Mouse (Mus musculus) lung, embryonic 15.5 days (tissue): ENCODE measurements around the gene Lrrc4c. TPM values are rescaled to one million over a fixed set of nuclear protein-coding genes. Genes with fewer than 3 reads are reported as not detected.

Source experiments
- ATAC-seq: fragments of 200-750 bp; cut with Nextera tagmentation; 2 replicates; pipeline ENCODE4 v1.8.0; 2017; ENCODE audit warnings: moderate number of reproducible peaks, borderline replicate concordance; ENCODE audit not compliant: low FRiP score, low TSS enrichment; ENCODE audit errors: extremely low read depth
- H3K27ac ChIP-seq: fragments of 300-500 bp; sonication (generic); 2 replicates; pipeline ENCODE4 v1.5.1; 2015; ENCODE audit warnings: moderate library complexity, mild to moderate bottlenecking, inconsistent platforms
- H3K27me3 ChIP-seq: fragments of 300-500 bp; sonication (generic); 2 replicates; pipeline ENCODE4 v1.6.1; 2015; ENCODE audit warnings: inconsistent platforms
- H3K36me3 ChIP-seq: fragments of 300-500 bp; sonication (generic); 2 replicates; pipeline ENCODE4 v1.6.1; 2015; ENCODE audit warnings: inconsistent platforms
- H3K4me1 ChIP-seq: fragments of 300-500 bp; sonication (generic); 2 replicates; pipeline ENCODE4 v1.6.1; 2015; ENCODE audit warnings: inconsistent platforms
- H3K4me2 ChIP-seq: fragments of 300-500 bp; sonication (generic); 2 replicates; pipeline ENCODE4 v1.6.1; 2015; ENCODE audit warnings: inconsistent platforms, mild to moderate bottlenecking, moderate library complexity
- H3K4me3 ChIP-seq: fragments of 300-500 bp; sonication (generic); 2 replicates; pipeline ENCODE4 v1.5.1; 2015; ENCODE audit warnings: mild to moderate bottlenecking, inconsistent platforms
- H3K9ac ChIP-seq: fragments of 300-500 bp; sonication (generic); 2 replicates; pipeline ENCODE4 v1.6.1; 2015; ENCODE audit warnings: inconsistent platforms
- H3K9me3 ChIP-seq: fragments of 300-500 bp; sonication (generic); 2 replicates; pipeline ENCODE4 v1.6.1; 2016; ENCODE audit warnings: inconsistent platforms
- WGBS: fragments of 180-500 bp; shearing (Covaris S2); methylation state at CpG from one replicate; pipeline ENCODE4 v1.1.7; 2015; 5-methylcytosine and 5-hydroxymethylcytosine counted together
- polyA plus RNA-seq: library from polyadenylated mRNA; unstranded; fragments of >200 nt; fragmentation: Nextera tagmentation; extraction: Ambion mirVana; gene quantifications from 2 replicates; pipeline ENCODE4 v1.2.1, GENCODE M21; 2015

The Lrrc4c gene
- polyA plus RNA-seq, 1 experiment from 2014 or later: 0.72 TPM

DNA sequence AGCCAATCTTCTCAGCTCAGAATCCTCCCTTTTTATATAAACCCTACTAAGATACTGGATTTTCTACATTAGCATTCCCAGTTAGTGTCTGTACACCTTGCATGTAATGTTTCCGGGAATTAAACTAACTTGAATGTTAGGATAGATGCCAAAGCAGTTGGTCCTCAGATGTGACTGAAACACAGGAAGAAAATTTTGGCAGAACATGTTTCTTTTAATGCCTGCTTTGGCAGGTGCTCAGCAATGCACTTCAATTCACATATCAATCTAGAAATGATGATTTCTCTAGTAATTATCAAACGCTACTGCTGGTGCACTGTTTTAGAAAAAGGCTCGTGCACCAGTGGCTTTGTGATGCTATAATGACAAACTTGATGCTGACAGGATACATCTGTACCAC, 806.3 kb downstream of the Lrrc4c start:
- WGBS: 66% methylated on average over 3 of the region's 3 CpGs
- Histone ChIP-seq H3K27me3 (no peaks in the 10 kb centered on the region), H3K36me3 (no peaks in the 10 kb centered on the region), H3K9ac (no peak overlapping the region), H3K4me1 (no peaks in the 10 kb centered on the region), H3K4me3 (no peak overlapping the region), H3K27ac (no peak overlapping the region), H3K9me3 (no peaks in the 10 kb centered on the region), H3K4me2 (no peak overlapping the region)
- ATAC-seq: no peak

DNA sequence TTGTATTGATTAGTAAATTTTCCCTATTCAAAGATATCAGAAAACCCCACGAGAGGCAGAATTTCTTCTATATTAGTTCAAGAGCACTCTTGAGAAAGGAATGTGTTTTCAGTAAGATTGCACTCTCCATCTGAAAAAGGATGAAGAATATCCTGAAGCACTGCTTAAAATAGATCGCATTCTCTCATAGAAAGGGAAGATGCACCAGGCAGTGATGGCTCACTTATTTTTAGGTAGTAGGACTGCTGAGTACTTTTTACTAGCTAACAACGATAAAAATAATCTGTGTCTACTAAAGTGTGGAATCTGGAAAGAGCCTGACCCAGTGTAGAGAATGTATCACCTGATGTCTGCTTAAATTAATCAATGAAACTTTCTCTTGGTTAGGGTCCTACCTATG, 820.5 kb downstream of the Lrrc4c start:
- ATAC-seq: no peak
- H3K4me2 ChIP-seq: no peak overlapping the region
- H3K4me1 ChIP-seq: no peaks in the 10 kb centered on the region
- no peaks in the 10 kb centered on the region for H3K36me3 ChIP-seq
- 79% methylated on average over 3 of the region's 3 CpGs for WGBS
- H3K9ac ChIP-seq: no peak overlapping the region
- no peaks in the 10 kb centered on the region for H3K9me3 ChIP-seq
- H3K27me3 ChIP-seq: no peaks in the 10 kb centered on the region
- H3K4me3 ChIP-seq: no peak overlapping the region
- no peak overlapping the region for H3K27ac ChIP-seq

DNA sequence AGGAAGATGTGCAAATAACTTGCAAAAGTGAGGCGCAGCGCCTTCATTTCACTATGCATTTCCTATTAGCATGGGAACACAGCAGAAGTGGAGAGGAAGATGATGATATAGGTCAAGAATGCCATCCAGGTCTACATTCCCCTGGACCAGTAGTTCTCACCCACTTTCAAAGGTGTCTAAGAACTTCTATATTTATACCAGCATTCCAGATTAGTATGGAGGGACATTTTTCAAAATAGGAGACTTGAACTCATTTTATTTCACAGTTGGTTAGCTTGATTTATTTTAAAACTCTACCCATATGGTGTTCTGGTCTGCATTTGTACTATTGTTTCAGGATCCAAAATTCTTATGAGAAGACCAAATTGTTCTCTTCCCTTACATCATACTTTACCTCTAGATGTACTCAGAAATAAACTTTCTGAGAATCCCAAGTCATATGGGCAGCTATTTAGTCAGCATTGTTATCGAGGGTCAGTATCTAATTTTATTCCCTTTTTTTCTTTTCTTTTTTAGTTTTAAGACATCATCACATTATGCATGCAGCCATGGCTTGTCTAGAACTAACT, 833.7 kb downstream of the Lrrc4c start:
- Histone ChIP-seq H3K4me2 (no peak overlapping the region), H3K36me3 (no peaks in the 10 kb centered on the region), H3K9me3 (no peaks in the 10 kb centered on the region), H3K27ac (no peak overlapping the region), H3K9ac (no peak overlapping the region), H3K4me3 (no peak overlapping the region), H3K4me1 (no peaks in the 10 kb centered on the region), H3K27me3 (no peaks in the 10 kb centered on the region)
- no peak for ATAC-seq
- 89% methylated on average over 3 of the region's 3 CpGs for WGBS

DNA sequence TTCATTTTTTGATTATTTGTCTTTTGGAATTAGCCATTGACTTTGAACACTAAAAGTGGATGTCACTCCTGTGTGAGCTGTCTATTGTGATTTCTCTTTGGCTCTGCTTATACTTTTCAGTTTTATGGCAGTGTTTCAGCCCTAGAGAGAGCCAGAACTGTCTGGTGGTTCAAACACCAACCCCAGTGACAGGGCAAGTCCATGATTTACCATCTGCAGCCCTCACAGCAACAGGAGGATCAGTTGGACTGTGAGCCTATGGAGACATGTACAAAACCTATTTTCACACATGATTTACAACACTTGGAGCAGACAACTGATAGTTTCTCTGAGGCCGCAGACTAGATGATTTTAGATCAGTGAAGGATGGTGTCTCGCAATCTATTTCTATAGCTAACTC, 847.8 kb downstream of the Lrrc4c start:
- Histone ChIP-seq H3K9me3 (no peaks in the 10 kb centered on the region), H3K27ac (no peak overlapping the region), H3K9ac (no peak overlapping the region), H3K4me3 (no peak overlapping the region), H3K36me3 (no peaks in the 10 kb centered on the region), H3K27me3 (no peaks in the 10 kb centered on the region), H3K4me1 (no peaks in the 10 kb centered on the region), H3K4me2 (no peak overlapping the region)
- WGBS: 65% methylated on average over 2 of the region's 2 CpGs
- ATAC-seq: no peak

DNA sequence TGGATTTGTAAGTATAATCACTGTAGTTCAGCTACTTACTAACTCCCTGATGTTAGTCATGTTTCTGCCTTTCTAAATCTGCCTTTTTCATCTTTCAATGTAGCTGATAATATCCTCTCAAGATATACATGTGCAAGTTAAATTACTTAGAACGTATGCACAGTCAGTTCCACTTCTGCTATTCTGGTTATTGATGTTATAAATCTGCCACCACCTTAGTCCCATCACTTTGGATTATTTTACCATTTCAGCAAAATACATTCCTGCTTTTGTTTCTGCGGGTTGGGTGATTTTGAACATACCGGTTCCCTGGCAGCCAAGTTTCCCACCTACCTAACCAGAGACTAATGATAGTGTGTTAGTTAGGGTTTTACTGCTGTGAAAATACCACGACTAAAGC, 860.4 kb downstream of the Lrrc4c start:
- Histone ChIP-seq H3K27ac (no peak overlapping the region), H3K4me2 (no peak overlapping the region), H3K9ac (no peak overlapping the region), H3K36me3 (no peaks in the 10 kb centered on the region), H3K4me1 (no peaks in the 10 kb centered on the region), H3K4me3 (no peak overlapping the region), H3K27me3 (no peaks in the 10 kb centered on the region), H3K9me3 (no peaks in the 10 kb centered on the region)
- no peak for ATAC-seq
- WGBS: 49% methylated on average over 4 of the region's 4 CpGs

DNA sequence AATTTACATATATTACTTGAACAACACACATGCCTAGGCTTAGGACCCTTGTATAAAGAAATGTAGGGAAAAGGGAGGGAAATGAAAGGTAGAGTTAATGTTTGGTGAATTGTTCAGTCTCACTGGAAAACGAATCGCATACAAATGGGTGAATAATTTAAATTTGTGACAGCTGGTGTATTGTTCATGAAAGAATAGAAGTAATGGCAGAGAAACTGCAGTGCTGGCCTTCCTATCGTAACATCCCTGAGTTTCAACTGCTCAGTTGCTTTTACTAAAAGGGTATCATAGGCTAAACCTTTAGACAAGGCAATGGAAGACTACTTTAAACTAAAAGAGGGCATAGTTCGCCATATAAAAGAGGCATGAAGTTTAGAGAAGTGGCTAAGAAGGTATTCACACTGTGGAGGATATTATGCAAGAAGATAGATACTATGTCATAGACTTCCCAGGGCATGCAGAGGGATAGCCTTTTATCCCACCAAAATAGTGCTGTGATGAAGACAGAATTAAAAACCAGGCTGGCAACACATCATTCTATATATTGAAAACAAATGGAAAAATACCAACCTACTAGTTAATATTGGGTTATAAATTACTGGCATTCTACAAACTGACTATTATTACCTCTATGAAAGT, 879.1 kb downstream of the Lrrc4c start:
- H3K4me1 ChIP-seq: no peaks in the 10 kb centered on the region
- no peak overlapping the region for H3K9ac ChIP-seq
- H3K27me3 ChIP-seq: no peaks in the 10 kb centered on the region
- H3K4me3 ChIP-seq: no peak overlapping the region
- H3K9me3 ChIP-seq: no peaks in the 10 kb centered on the region
- H3K36me3 ChIP-seq: no peaks in the 10 kb centered on the region
- H3K27ac ChIP-seq: no peak overlapping the region
- H3K4me2 ChIP-seq: no peak overlapping the region
- 83% methylated on average over 4 of the region's 4 CpGs for WGBS
- ATAC-seq: no peak

DNA sequence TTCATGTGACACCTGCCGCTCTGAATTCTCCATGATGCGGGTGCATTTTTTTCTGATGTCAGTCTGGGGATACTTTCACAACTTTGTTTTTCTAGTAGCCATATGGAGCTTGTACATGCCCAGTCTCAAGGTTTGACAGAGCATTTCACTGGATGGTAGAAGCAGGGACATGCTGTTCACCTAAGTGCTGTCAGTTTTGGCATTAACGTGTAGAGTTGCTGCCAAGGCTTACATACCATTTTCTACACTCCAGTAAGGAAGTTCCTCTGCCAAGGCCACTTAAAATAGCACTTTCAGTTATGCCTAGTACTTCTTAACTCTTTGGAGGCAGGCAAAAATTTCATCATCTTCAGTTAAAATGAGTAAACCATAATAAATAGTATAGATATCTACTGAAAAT, 915.0 kb downstream of the Lrrc4c start:
- 69% methylated on average over 3 of the region's 3 CpGs for WGBS
- Histone ChIP-seq H3K4me3 (no peak overlapping the region), H3K27me3 (no peaks in the 10 kb centered on the region), H3K9ac (no peak overlapping the region), H3K27ac (no peak overlapping the region), H3K36me3 (no peaks in the 10 kb centered on the region), H3K4me2 (no peak overlapping the region), H3K4me1 (no peaks in the 10 kb centered on the region), H3K9me3 (no peaks in the 10 kb centered on the region)
- ATAC-seq: no peak

DNA sequence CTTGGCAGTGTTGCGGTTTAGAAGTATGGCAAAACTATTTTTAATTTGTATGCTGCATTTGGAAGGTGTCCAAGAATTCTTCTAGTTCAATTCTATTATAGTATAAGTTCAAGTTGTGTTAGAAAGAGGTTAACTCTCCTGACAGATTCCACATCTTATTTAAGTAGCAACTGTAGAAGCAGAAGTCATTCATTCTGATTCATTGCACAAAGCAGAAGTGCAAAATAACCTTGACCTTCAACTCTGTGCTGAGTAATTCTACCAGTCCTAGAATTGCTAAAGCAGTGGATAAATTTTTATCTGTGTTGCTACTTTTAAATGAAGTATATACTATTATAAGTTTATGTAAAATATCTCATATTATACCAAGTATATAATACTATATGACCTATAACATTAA, 916.1 kb downstream of the Lrrc4c start:
- no peak overlapping the region for H3K9ac ChIP-seq
- no peaks in the 10 kb centered on the region for H3K4me1 ChIP-seq
- no peaks in the 10 kb centered on the region for H3K36me3 ChIP-seq
- no peaks in the 10 kb centered on the region for H3K9me3 ChIP-seq
- WGBS: 35% methylated on average over 1 of the region's 1 CpGs
- H3K4me2 ChIP-seq: no peak overlapping the region
- H3K27ac ChIP-seq: no peak overlapping the region
- no peak overlapping the region for H3K4me3 ChIP-seq
- H3K27me3 ChIP-seq: no peaks in the 10 kb centered on the region
- no peak for ATAC-seq

DNA sequence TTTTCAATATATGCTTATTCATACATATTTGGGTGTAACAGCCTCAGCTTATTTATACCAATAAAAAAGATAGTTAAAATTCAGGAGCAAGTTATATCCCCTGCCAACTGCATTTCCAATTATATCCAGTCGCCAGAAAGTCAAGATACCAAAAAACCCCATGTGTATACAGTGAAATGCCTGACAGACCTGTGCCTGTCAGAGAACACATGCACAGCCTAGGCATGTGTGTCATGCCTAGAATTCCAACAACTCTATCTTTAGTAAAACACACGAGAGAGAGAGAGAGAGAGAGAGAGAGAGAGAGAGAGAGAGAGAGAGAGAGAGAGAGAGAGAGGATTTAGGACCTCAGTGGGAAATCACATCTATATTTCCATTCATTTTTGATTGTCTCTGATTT, 956.7 kb downstream of the Lrrc4c start:
- no peak overlapping the region for H3K9ac ChIP-seq
- no peak overlapping the region for H3K27ac ChIP-seq
- no peaks in the 10 kb centered on the region for H3K4me1 ChIP-seq
- H3K4me3 ChIP-seq: no peak overlapping the region
- WGBS: 36% methylated on average over 2 of the region's 2 CpGs
- no peak for ATAC-seq
- no peak overlapping the region for H3K4me2 ChIP-seq
- H3K9me3 ChIP-seq: no peaks in the 10 kb centered on the region
- no peaks in the 10 kb centered on the region for H3K27me3 ChIP-seq
- H3K36me3 ChIP-seq: no peaks in the 10 kb centered on the region

DNA sequence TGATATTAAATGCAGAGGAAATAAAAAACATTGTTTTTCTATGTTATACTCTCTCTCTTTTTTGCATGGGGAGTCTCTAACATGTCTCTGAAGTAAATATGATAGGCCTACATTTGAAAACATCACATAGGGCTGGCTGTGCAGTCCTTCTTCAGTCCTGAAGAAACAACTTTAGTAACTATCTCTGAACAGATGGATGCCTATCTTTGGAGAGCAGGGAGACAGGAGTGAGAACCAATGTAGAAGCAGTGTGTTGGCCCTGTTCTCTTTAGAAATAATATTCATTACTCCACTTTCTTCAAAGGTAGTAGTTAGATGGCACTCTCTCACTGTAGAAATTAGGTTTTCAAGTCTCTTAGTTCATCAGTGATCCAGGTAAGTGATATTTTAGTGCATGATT, 967.0 kb downstream of the Lrrc4c start:
- no peak overlapping the region for H3K4me3 ChIP-seq
- no peak overlapping the region for H3K9ac ChIP-seq
- ATAC-seq: no peak
- no peaks in the 10 kb centered on the region for H3K36me3 ChIP-seq
- no peaks in the 10 kb centered on the region for H3K4me1 ChIP-seq
- no peaks in the 10 kb centered on the region for H3K27me3 ChIP-seq
- no peak overlapping the region for H3K4me2 ChIP-seq
- H3K9me3 ChIP-seq: no peaks in the 10 kb centered on the region
- H3K27ac ChIP-seq: no peak overlapping the region

DNA sequence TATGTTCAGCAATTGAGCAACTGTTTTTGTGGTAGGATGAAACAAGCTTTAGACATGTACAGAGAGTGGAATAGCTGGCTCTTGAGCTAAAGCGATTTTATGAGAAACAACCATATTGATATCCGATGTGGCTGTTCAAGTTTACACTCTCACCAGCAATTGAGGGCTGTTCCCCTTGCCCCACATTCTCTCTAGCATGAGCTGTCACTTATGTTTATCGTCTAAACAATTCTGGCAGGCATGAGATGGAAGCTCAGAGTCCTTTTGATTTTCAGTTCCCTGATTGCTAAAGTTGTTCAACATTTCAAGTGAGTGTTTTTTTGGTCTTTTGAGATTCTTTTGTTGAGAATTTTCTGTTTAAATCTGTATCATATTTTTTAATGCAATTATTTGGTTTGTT, 976.2 kb downstream of the Lrrc4c start:
- H3K27me3 ChIP-seq: no peaks in the 10 kb centered on the region
- H3K9me3 ChIP-seq: no peaks in the 10 kb centered on the region
- H3K4me3 ChIP-seq: no peak overlapping the region
- no peaks in the 10 kb centered on the region for H3K4me1 ChIP-seq
- no peak overlapping the region for H3K9ac ChIP-seq
- no peak for ATAC-seq
- H3K36me3 ChIP-seq: no peaks in the 10 kb centered on the region
- WGBS: 79% methylated on average over 3 of the region's 3 CpGs
- H3K4me2 ChIP-seq: no peak overlapping the region
- H3K27ac ChIP-seq: no peak overlapping the region

DNA sequence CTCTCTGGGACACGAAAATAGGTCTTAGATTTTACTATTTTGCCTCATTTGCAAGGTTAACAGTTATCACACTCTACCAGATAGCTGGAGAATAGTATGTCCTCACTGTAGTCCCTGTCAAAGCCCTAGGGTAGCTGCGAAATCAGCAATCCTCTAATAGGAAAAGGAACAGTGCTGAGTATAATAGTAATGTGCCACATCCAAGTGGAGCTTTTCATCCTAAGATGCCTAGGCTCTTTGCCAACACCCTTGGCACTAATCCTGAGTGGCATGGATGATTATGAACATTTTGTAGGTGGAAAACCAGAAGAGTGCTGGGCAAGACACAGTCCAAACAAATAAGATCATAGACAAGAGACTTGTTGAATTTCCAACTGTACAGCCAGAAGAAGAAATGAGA, 981.7 kb downstream of the Lrrc4c start:
- Histone ChIP-seq H3K4me2 (no peak overlapping the region), H3K4me3 (no peak overlapping the region), H3K4me1 (no peaks in the 10 kb centered on the region), H3K36me3 (no peaks in the 10 kb centered on the region), H3K9me3 (no peaks in the 10 kb centered on the region), H3K27me3 (no peaks in the 10 kb centered on the region), H3K27ac (no peak overlapping the region), H3K9ac (no peak overlapping the region)
- no peak for ATAC-seq
- WGBS: 56% methylated on average over 2 of the region's 2 CpGs

DNA sequence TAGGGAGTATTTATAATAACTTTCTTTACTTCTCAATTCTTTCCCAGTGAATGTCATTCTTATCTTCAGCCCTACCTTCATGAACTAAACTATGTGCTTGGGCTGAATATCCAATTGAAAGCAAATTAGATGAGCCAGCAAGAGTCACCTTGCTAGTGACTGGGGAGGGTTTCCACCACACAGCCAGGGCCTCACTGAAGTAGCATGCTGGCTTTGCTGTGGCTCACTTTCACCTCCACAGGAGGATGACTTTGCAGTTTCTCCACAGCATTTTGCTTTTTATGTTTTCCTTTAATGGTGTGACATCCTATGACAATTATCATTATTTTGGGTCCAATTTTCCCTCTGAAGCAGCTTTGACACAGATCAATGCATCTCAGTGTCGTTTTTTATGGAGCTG, 1000.0 kb downstream of the Lrrc4c start:
- H3K9me3 ChIP-seq: no peaks in the 10 kb centered on the region
- H3K27ac ChIP-seq: no peak overlapping the region
- H3K4me3 ChIP-seq: no peak overlapping the region
- ATAC-seq: no peak
- H3K27me3 ChIP-seq: no peaks in the 10 kb centered on the region
- H3K36me3 ChIP-seq: no peaks in the 10 kb centered on the region
- no peak overlapping the region for H3K4me2 ChIP-seq
- no peak overlapping the region for H3K9ac ChIP-seq
- no peaks in the 10 kb centered on the region for H3K4me1 ChIP-seq
- 49% methylated on average over 1 of the region's 1 CpGs for whole genome bisulfite sequencing
